Mouse (Mus musculus) midbrain, embryonic 10.5 days (tissue): ENCODE measurements around the gene Coro2b. TPM values are rescaled to one million over a fixed set of nuclear protein-coding genes. Genes with fewer than 3 reads are reported as not detected.

Experiments
- DNase-seq: peaks from one replicate; pipeline ENCODE4 v3.0.0-alpha.2; 2017; ENCODE audit warnings: low spot score
- H3K27ac ChIP-seq: fragments of 300-500 bp; sonication (generic); replicated peaks from 2 replicates; pipeline ENCODE4 v1.5.1; 2016; ENCODE audit warnings: mild to moderate bottlenecking
- H3K27me3 ChIP-seq: fragments of 300-500 bp; sonication (generic); 2 replicates; pipeline ENCODE4 v1.6.1; 2016; ENCODE audit warnings: low read depth, mild to moderate bottlenecking; ENCODE audit not compliant: poor library complexity, severe bottlenecking
- H3K36me3 ChIP-seq: fragments of 300-500 bp; sonication (generic); 2 replicates; pipeline ENCODE4 v1.6.1; 2016; ENCODE audit warnings: mild to moderate bottlenecking, moderate library complexity
- H3K4me1 ChIP-seq: fragments of 300-500 bp; sonication (generic); 2 replicates; pipeline ENCODE4 v1.6.1; 2016
- H3K4me3 ChIP-seq: fragments of 300-500 bp; sonication (generic); 2 replicates; pipeline ENCODE4 v1.5.1; 2016; ENCODE audit warnings: mild to moderate bottlenecking, moderate library complexity
- H3K9me3 ChIP-seq: fragments of 300-500 bp; sonication (generic); replicated peaks from 2 replicates; pipeline ENCODE4 v1.6.1; 2016; ENCODE audit warnings: mild to moderate bottlenecking
- WGBS: fragments of 180-500 bp; shearing (Covaris S2); methylation state at CpG from one replicate; pipeline ENCODE4 v1.1.7; 2016; 5-methylcytosine and 5-hydroxymethylcytosine counted together
- polyA plus RNA-seq: library from polyadenylated mRNA; unstranded; fragments of >200 nt; fragmentation: Nextera tagmentation; extraction: Ambion mirVana; gene quantifications from 2 replicates; pipeline ENCODE4 v1.2.1, GENCODE M21; 2016

The Coro2b gene
- polyA plus RNA-seq, 1 experiment from 2014 or later: 12.8 TPM

GRCm38 (mm10) chr9:62536119-62536654 lies 657 bp downstream of the Coro2b start:
- peak; percentile 46 for DNase-seq
- WGBS: 1% methylated on average over 29 of the region's 29 CpGs
- peak overlapping the region; percentile 95 for H3K27ac ChIP-seq
- H3K27me3 ChIP-seq: peaks cover 68% of the 10 kb centered on the region
- peak overlapping the region; percentile 78 for H3K4me3 ChIP-seq
- H3K9me3 ChIP-seq: no peaks in the 10 kb centered on the region
- H3K36me3 ChIP-seq: no peaks in the 10 kb centered on the region
- H3K4me1 ChIP-seq: peaks cover 73% of the 10 kb centered on the region

- H3K4me3 ChIP-seq: peak overlapping the region; percentile 78
- H3K36me3 ChIP-seq: no peaks in the 10 kb centered on the region
- H3K4me1 ChIP-seq: peaks cover 73% of the 10 kb centered on the region
- peaks cover 62% of the 10 kb centered on the region for H3K27me3 ChIP-seq
- no peak for DNase-seq
- WGBS: 71% methylated on average over 8 of the region's 8 CpGs
- peak overlapping the region; percentile 95 for H3K27ac ChIP-seq
- no peaks in the 10 kb centered on the region for H3K9me3 ChIP-seq
These were observed 1.3 kb downstream of the Coro2b start for GRCm38 (mm10) chr9:62535566-62535965.

GRCm38 (mm10) chr9:62534691-62535090 lies 2.2 kb downstream of the Coro2b start:
- no peak overlapping the region for H3K4me3 ChIP-seq
- H3K9me3 ChIP-seq: no peaks in the 10 kb centered on the region
- H3K36me3 ChIP-seq: no peaks in the 10 kb centered on the region
- H3K4me1 ChIP-seq: peaks cover 77% of the 10 kb centered on the region
- no peak overlapping the region for H3K27ac ChIP-seq
- no peak for DNase-seq
- WGBS: 66% methylated on average over 7 of the region's 7 CpGs
- H3K27me3 ChIP-seq: peaks cover 65% of the 10 kb centered on the region

DNA sequence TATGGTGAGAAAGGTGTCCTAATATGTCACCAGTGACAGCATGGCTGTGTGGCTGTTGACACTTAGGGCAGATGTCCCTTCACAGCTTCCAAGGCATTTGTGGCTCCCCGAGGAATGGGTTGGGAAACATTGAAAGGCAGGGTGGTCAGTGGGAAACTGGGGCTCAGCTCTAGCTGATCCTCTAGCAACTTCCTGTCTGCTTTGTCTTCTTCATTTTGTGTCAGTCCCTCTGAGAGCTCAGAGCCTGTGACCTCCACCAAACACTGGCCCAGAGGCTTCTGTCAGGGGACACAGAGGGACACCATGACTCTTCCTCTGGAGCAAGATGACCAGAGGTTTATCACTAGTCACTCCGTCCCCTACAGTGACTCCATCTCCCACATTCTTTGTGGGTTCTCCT lies 2.7 kb downstream of the Coro2b start:
- Histone ChIP-seq H3K27me3 (peaks cover 61% of the 10 kb centered on the region), H3K27ac (peak overlapping the region; percentile 23; the same call in 1 of the 2 replicates), H3K4me3 (no peak overlapping the region), H3K9me3 (no peaks in the 10 kb centered on the region), H3K36me3 (no peaks in the 10 kb centered on the region), H3K4me1 (peaks cover 82% of the 10 kb centered on the region)
- WGBS: 92% methylated on average over 2 of the region's 2 CpGs
- DNase-seq: no peak

DNA sequence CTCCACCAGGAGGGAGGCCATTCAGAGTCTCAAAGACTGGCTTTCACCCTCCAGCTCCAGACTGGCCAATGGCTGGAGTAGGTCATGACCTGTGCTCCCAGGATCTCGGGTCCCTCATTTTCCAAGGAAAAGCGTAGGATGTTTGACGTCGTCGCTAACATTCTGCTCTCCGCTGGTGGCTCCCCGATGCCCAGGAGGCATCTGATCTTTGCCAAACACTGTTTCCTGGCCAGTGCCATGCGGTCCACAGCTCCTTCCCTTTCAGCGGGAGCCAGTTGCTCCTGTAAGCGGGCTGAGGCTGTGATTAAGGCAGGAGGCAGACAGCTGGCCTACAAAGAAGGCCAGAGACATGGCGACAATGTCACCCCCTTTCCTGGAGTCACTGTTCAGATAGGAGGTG lies 4.0 kb downstream of the Coro2b start:
- WGBS: 46% methylated on average over 11 of the region's 11 CpGs
- peaks cover 49% of the 10 kb centered on the region for H3K27me3 ChIP-seq
- no peak for DNase-seq
- peaks cover 93% of the 10 kb centered on the region for H3K4me1 ChIP-seq
- H3K27ac ChIP-seq: peak overlapping the region; percentile 92
- H3K9me3 ChIP-seq: no peaks in the 10 kb centered on the region
- H3K4me3 ChIP-seq: no peak overlapping the region
- no peaks in the 10 kb centered on the region for H3K36me3 ChIP-seq

DNA sequence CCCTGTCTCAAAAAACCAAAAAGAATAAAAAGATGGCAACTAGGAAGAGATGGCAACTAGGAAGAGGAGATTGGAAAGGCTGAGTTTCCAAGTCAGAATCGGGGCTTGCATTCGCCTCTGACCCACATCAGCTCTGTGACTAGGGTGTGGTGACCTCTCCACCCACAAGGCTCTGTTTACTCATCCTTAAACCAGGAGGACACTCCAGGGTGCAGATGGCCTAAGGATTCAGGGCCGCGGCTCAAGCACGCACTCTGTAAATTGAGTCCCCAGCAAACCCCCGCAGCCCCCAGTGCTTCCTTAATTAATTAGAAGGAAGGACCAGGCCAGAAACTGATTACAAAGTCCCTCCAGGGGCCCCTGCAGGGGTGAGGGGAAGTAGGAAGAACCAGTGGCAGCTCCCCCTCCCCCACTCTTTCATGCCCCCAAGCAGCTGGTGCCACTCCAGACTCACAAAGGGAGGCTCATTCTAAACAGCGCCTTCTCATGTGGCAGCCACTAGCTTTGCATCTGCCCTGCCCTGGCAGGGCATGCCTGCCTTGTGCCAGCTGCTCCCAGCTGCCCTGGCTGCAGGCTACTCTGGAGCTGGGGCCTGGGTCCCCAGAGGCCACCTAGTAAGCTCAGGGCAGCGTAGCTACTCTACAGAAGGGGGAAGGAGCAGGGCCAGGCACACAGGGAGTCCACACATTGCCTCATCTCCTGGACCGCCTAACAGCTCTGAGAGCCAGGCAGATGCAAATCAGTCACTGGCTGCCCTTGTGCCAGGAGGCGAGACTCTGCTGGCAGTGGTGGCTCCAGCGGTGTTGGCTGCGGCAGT lies 5.2 kb downstream of the Coro2b start:
- Histone ChIP-seq H3K4me3 (peak overlapping the region; percentile 22), H3K27me3 (peaks cover 38% of the 10 kb centered on the region), H3K9me3 (no peaks in the 10 kb centered on the region), H3K4me1 (peaks cover 94% of the 10 kb centered on the region), H3K27ac (peak overlapping the region; percentile 92), H3K36me3 (no peaks in the 10 kb centered on the region)
- DNase-seq: peak; percentile 71
- WGBS: 12% methylated on average over 12 of the region's 12 CpGs

DNA sequence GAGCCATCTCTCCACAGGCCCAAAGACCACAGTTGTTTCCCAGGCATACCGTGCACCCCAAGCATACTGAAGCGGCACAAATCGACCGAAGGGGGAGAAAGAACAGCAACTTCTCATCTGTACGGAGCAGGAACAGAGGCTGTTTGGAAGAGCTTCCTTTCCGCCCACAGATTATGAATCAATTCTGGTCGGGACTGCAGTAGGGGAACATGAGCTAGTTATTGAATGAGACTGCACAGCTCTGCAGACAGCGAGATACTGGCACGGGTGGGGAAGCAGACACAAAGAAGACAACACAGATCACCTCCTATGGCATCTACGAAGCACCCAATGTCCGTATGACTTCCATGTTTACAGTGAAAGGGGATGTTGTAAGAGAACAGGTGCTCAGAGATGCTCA lies 8.3 kb downstream of the Coro2b start:
- Histone ChIP-seq H3K9me3 (no peaks in the 10 kb centered on the region), H3K27me3 (peaks cover 25% of the 10 kb centered on the region), H3K4me1 (peaks cover 94% of the 10 kb centered on the region), H3K36me3 (no peaks in the 10 kb centered on the region), H3K4me3 (no peak overlapping the region), H3K27ac (no peak overlapping the region)
- DNase-seq: no peak
- WGBS: 88% methylated on average over 11 of the region's 11 CpGs

GRCm38 (mm10) chr9:62526858-62527257 lies 10.0 kb downstream of the Coro2b start:
- peaks cover 42% of the 10 kb centered on the region for H3K27me3 ChIP-seq
- no peak for DNase-seq
- 79% methylated on average over 8 of the region's 8 CpGs for WGBS
- H3K36me3 ChIP-seq: no peaks in the 10 kb centered on the region
- no peak overlapping the region for H3K4me3 ChIP-seq
- H3K9me3 ChIP-seq: no peaks in the 10 kb centered on the region
- H3K27ac ChIP-seq: peak overlapping the region; percentile 65
- peaks cover 94% of the 10 kb centered on the region for H3K4me1 ChIP-seq

DNA sequence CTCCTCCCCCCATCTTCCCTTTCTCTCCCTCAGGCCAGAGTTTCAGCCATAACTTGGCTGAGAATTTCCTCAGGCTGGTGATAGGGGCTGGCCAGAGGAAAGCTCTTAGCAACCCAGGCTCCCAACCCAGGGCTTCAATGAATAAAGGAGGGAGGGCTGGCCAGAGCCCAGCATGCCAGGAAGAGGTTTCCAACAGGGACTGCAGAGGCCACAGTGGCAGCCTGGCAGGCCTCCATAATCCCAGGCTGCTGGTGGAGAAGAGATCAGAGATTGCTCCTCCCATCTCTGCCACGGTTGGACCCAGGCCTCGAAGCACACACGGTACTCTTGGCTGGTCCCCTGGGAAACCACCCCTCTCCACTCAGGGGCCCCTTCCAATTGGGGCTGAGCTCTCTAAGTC lies 10.4 kb downstream of the Coro2b start:
- no peaks in the 10 kb centered on the region for H3K9me3 ChIP-seq
- H3K4me1 ChIP-seq: peaks cover 94% of the 10 kb centered on the region
- DNase-seq: no peak
- H3K27ac ChIP-seq: peak overlapping the region; percentile 65
- WGBS: 8% methylated on average over 3 of the region's 3 CpGs
- H3K27me3 ChIP-seq: peaks cover 45% of the 10 kb centered on the region
- no peak overlapping the region for H3K4me3 ChIP-seq
- no peaks in the 10 kb centered on the region for H3K36me3 ChIP-seq

- peaks cover 52% of the 10 kb centered on the region for H3K27me3 ChIP-seq
These were observed 12.0 kb downstream of the Coro2b start for GRCm38 (mm10) chr9:62524761-62525308.

GRCm38 (mm10) chr9:62522791-62523471 lies 13.9 kb downstream of the Coro2b start:
- DNase-seq: no peak
- WGBS: 17% methylated on average over 15 of the region's 15 CpGs
- peaks cover 97% of the 10 kb centered on the region for H3K4me1 ChIP-seq
- H3K9me3 ChIP-seq: no peaks in the 10 kb centered on the region
- no peak overlapping the region for H3K4me3 ChIP-seq
- H3K36me3 ChIP-seq: no peaks in the 10 kb centered on the region
- H3K27me3 ChIP-seq: peaks cover 51% of the 10 kb centered on the region
- H3K27ac ChIP-seq: peak overlapping the region; percentile 68

More at GRCm38 (mm10) chr9:62524761-62525308, 12.0 kb downstream of the Coro2b start:
- H3K4me1 ChIP-seq: peaks cover 94% of the 10 kb centered on the region
- H3K36me3 ChIP-seq: no peaks in the 10 kb centered on the region
- WGBS: 59% methylated on average over 4 of the region's 4 CpGs
- H3K27ac ChIP-seq: peak overlapping the region; percentile 34
- no peaks in the 10 kb centered on the region for H3K9me3 ChIP-seq
- no peak overlapping the region for H3K4me3 ChIP-seq
- DNase-seq: no peak

DNA sequence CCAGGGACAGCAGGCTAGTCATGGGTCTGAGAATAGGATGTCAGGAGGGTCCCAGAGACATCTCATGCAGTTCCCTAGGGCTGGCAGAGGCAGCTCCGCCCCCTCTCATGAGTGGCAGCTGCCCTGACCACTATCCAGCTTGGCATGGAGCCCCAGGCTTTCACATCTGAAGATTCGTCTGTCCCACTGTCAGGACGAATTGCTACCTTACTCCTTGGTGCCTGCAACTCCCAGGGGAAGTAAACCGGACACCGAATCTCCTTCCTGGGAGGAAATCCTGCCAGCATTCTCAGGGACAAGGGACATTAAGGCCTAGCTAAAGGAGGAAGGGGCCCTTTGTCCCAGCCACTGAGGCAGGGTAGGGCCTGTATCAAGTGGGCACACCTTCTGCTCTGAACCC lies 14.6 kb downstream of the Coro2b start:
- WGBS: 53% methylated on average over 5 of the region's 5 CpGs
- DNase-seq: no peak
- peak overlapping the region; percentile 68; the same call in 1 of the 2 replicates for H3K27ac ChIP-seq

More for the DNA sequence above, 14.6 kb downstream of the Coro2b start:
- Histone ChIP-seq H3K4me3 (no peak overlapping the region), H3K9me3 (no peaks in the 10 kb centered on the region), H3K36me3 (no peaks in the 10 kb centered on the region), H3K27me3 (peaks cover 53% of the 10 kb centered on the region), H3K4me1 (peaks cover 98% of the 10 kb centered on the region)
